Comparison of ENCODE assay signal across 22 mouse cellular contexts in genomic region chr8:119403912-119404311, GRCm38 (mm10). TPM values are rescaled to one million over a fixed set of nuclear protein-coding genes. Genes with fewer than 3 reads are reported as not detected.
"Had no signal": no experiment of that assay in that cellular context is flagged by ENCODE, and none has a peak within 500 bp of the region (broad histone marks: within the 10 kb centered on the region; RNA-seq: fewer than 3 reads in every experiment).

No protein-coding gene starts in this region.

- DNase-seq: gastrocnemius, postnatal 14 days; heart, adult 2 months; heart, postnatal 14 days; heart, postnatal 36 days; kidney, adult 11 months; kidney, postnatal 10 days; kidney, postnatal 36 days; layer of hippocampus, adult 9-11 months; layer of hippocampus, postnatal 36 days; left cerebral cortex, postnatal 4 days had no signal

- H3K9ac ChIP-seq: heart, embryonic 13.5 days; heart, embryonic 15.5 days; hindbrain, embryonic 13.5 days; hindbrain, embryonic 15.5 days; limb, embryonic 13.5 days; limb, embryonic 15.5 days; liver, embryonic 12.5 days; liver, embryonic 14.5 days had no signal

- H3K27ac ChIP-seq: heart, adult 2 months; heart, embryonic 13.5 days; heart, embryonic 15.5 days; hindbrain, embryonic 13.5 days; hindbrain, embryonic 15.5 days; hindbrain, postnatal 0 days; limb, embryonic 13.5 days; limb, embryonic 15.5 days; liver, embryonic 12.5 days; liver, embryonic 14.5 days had no signal

- ATAC-seq: hindbrain, postnatal 0 days; intestine, embryonic 16.5 days; liver, embryonic 12.5 days had no signal

- H3K9me3 ChIP-seq: heart, embryonic 13.5 days; heart, embryonic 15.5 days; hindbrain, embryonic 13.5 days; hindbrain, embryonic 15.5 days; limb, embryonic 13.5 days; limb, embryonic 15.5 days; liver, embryonic 12.5 days had no signal

- H3K4me3 ChIP-seq: heart, adult 2 months; heart, embryonic 13.5 days; heart, embryonic 15.5 days; hindbrain, embryonic 13.5 days; hindbrain, embryonic 15.5 days; limb, embryonic 13.5 days; limb, embryonic 15.5 days; liver, embryonic 12.5 days had no signal

- H3K4me1 ChIP-seq: hindbrain, embryonic 13.5 days; hindbrain, embryonic 15.5 days; limb, embryonic 13.5 days; limb, embryonic 15.5 days; liver, embryonic 12.5 days had no signal

- H3K27me3 ChIP-seq: heart, embryonic 13.5 days; heart, embryonic 15.5 days; hindbrain, embryonic 13.5 days; hindbrain, embryonic 15.5 days; limb, embryonic 15.5 days; liver, embryonic 12.5 days had no signal

- H3K4me2 ChIP-seq: heart, embryonic 11.5 days; heart, embryonic 13.5 days; heart, embryonic 15.5 days; hindbrain, embryonic 13.5 days; hindbrain, embryonic 15.5 days; limb, embryonic 13.5 days; limb, embryonic 15.5 days; liver, embryonic 12.5 days had no signal

RNA-seq across cellular contexts. Expression of gene Necab2, which starts 42.6 kb away (rescaled TPM):
- polyA plus RNA-seq: heart, adult 2 months; heart, postnatal 0 days had no signal
